Mouse (Mus musculus): ENCODE measurements at regions not wholly inside any gene's neighbourhood (a gene's known extent, or its start where the extent isn't known, plus 50 kb on each side); places are given as distances from the start of the nearest gene placed in this dataset.

DNA sequence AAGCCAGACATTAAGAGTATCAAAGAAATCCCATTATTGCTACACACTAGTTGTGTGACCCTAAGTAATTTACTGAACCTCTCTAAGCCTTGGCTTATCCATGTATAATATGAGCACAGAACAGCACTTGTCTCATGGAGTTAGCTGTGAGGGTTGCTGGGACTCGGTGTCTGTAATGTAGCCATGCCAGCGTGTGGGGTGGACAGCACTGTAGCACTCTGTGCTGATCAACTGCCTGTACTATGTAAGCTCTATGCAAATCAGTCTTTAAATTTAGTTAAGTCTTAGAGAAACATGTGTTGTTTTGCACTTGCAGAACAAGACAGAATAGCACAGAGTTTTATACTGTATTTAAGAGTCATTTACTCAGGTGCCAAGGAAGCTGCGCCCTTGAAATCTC lies 225.0 kb upstream of the N6amt1 start:
- H3K27me3 ChIP-seq (replicated peaks): no peaks in the 10 kb centered on the region
- no peak overlapping the region for H3K27ac ChIP-seq
- H3K4me1 ChIP-seq: no peaks in the 10 kb centered on the region
- H3K9me3 ChIP-seq (replicated peaks): 0 out of 2 replicates have a peak, but pooled peaks cover 9% of the 10 kb centered on the region
- no peak overlapping the region for H3K9ac ChIP-seq
- WGBS (ENCODE audit: insufficient replicate concordance): 81% methylated on average over 3 of the region's 3 CpGs
- no peak for ATAC-seq
- H3K36me3 ChIP-seq: no peaks in the 10 kb centered on the region
- no peak overlapping the region for H3K4me2 ChIP-seq
- no peak overlapping the region for H3K4me3 ChIP-seq

DNA sequence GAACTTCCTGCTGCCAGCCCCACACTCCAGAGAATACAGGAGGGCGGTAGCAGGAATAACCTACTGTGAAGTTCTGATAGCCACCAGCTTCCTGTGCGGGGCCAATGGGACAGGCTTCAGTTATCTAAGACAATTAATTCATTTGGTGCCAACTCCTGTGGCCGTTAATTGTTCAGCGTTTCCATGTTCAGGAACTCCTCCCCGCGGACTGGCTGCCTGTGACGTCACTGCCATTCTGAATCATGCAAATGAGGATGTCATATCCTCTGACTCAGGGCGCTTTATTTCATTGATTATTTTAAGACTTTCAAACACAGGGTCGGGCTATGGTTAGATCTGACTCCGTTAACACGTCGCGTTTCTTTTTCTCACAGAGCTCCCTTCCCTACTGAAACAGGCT lies 225.8 kb upstream of the N6amt1 start:
- H3K9ac ChIP-seq: no peak overlapping the region
- 63% methylated on average over 13 of the region's 13 CpGs for WGBS (ENCODE audit: insufficient replicate concordance)
- no peak overlapping the region for H3K4me3 ChIP-seq
- no peak for ATAC-seq
- 0 out of 2 replicates have a peak, but pooled peaks cover 9% of the 10 kb centered on the region for H3K9me3 ChIP-seq (replicated peaks)
- H3K27ac ChIP-seq: no peak overlapping the region
- H3K27me3 ChIP-seq (replicated peaks): no peaks in the 10 kb centered on the region
- H3K4me1 ChIP-seq: no peaks in the 10 kb centered on the region
- no peaks in the 10 kb centered on the region for H3K36me3 ChIP-seq
- peak overlapping the region; percentile 6; the same call in 1 of the 2 replicates for H3K4me2 ChIP-seq

DNA sequence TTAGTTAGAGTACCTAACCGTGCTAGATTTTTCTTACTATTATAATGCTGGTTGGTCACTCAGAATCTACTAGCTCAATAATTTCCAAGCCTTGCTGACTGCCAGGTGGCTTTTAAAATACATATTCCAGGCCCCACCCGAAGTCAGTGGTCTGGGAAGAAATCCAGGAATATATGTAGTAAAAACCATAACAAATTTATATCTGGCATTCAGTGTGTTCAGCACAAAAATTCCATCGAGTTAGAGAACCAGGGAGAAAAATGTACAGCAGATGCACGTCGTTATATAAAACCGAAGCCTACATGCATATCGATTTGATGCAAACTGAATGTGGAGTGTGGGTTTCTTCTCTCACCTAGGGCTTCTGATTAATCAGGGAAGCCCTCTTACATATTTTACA lies 229.5 kb upstream of the N6amt1 start:
- ATAC-seq: no peak
- H3K27me3 ChIP-seq (replicated peaks): no peaks in the 10 kb centered on the region
- H3K4me2 ChIP-seq: no peak overlapping the region
- 0 out of 2 replicates have a peak, but pooled peaks cover 9% of the 10 kb centered on the region for H3K9me3 ChIP-seq (replicated peaks)
- H3K9ac ChIP-seq: no peak overlapping the region
- 72% methylated on average over 7 of the region's 7 CpGs for WGBS (ENCODE audit: insufficient replicate concordance)
- no peaks in the 10 kb centered on the region for H3K36me3 ChIP-seq
- H3K27ac ChIP-seq: no peak overlapping the region
- no peaks in the 10 kb centered on the region for H3K4me1 ChIP-seq
- H3K4me3 ChIP-seq: no peak overlapping the region

DNA sequence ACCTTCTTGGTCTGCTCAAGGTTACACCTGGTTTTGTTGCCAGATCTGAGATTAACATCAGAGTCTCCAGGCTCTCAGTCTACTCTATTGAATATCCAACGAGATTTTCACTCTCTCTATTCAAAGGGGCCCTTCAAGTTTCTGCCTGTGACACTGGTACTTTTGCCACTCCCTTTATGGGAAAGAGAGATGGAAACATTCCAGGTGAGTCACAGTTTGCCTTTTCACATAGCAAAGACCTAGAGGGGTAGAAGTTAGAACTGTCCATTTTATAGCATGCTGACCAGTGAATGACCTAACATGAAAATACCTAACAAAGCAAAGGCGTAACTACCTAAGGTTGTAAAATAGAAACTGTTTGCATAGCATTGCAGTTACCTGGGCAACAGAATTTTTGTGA lies 250.4 kb upstream of the N6amt1 start:
- Histone ChIP-seq H3K4me2 (no peak overlapping the region), H3K4me3 (no peak overlapping the region), H3K4me1 (no peaks in the 10 kb centered on the region), H3K9me3 (replicated peaks) (0 out of 2 replicates have a peak, but pooled peaks cover under 1% of the 10 kb centered on the region), H3K36me3 (no peaks in the 10 kb centered on the region), H3K27me3 (replicated peaks) (no peaks in the 10 kb centered on the region), H3K9ac (no peak overlapping the region), H3K27ac (no peak overlapping the region)
- no peak for ATAC-seq
- 47% methylated on average over 2 of the region's 2 CpGs for WGBS (ENCODE audit: insufficient replicate concordance)

DNA sequence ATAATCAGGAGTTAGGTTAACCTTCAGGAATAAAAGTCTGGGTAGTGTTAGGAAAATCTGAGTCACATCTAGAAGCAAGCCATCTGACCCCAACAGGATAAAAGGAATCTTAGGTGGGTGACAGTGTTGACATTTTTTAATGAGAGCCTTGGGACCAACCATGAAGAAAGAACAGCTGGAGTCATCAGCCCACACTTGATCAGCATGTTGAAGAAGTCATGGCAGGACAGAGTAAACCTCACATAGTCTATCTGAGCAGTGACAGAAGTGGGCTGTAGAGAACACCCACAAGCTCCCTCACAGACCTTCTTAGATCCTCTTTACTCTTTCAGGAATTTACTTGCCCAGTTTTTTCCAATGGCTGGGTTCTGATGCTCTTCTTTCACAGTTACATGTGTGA lies 251.9 kb upstream of the N6amt1 start:
- no peak for ATAC-seq
- Histone ChIP-seq H3K9me3 (replicated peaks) (0 out of 2 replicates have a peak, but pooled peaks cover 3% of the 10 kb centered on the region), H3K4me1 (no peaks in the 10 kb centered on the region), H3K4me3 (no peak overlapping the region), H3K4me2 (no peak overlapping the region), H3K36me3 (no peaks in the 10 kb centered on the region), H3K9ac (no peak overlapping the region), H3K27ac (no peak overlapping the region), H3K27me3 (replicated peaks) (no peaks in the 10 kb centered on the region)

DNA sequence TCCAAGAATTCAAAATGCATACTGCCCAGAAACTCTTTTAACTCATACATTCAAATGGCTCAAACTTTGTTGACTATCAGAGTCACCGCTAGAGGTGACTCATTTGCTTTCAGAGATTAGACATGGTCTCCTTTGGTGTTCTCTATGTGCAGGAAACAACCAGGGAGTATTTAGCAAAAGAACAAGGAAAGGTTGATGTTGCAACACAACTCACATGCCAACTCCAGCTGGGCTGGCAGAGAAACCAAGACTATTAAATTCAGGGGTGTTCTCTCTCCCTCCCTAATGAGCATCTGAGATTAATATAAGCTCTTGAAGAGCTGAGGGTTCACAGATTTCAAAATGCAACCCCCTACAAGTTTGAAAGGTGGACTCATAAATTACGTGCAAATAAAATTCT lies 262.0 kb upstream of the N6amt1 start:
- H3K9me3 ChIP-seq (replicated peaks): no peaks in the 10 kb centered on the region
- no peak overlapping the region for H3K9ac ChIP-seq
- H3K4me3 ChIP-seq: no peak overlapping the region
- H3K27me3 ChIP-seq (replicated peaks): no peaks in the 10 kb centered on the region
- no peak overlapping the region for H3K4me2 ChIP-seq
- H3K4me1 ChIP-seq: no peaks in the 10 kb centered on the region
- no peak overlapping the region for H3K27ac ChIP-seq
- no peak for ATAC-seq
- no peaks in the 10 kb centered on the region for H3K36me3 ChIP-seq
- 67% methylated on average over 2 of the region's 2 CpGs for WGBS (ENCODE audit: insufficient replicate concordance)

DNA sequence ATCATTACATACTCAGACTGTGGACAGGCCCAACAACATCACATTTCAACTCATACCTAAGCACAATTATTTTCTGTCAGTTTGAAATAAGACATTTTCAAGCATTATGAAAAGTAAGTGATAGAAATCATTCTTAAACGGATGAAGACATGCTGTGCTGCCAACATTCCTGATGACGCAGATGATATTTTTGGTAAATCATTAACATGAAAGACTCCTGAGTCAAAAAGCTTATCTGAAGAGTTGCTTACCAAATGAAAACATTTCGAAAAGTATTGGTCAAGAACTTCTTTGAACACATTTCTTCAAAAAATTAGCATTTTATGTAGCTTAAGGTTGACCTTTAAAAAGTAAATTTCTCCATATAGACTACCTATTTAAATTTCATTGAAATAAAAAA lies 264.7 kb upstream of the N6amt1 start:
- H3K36me3 ChIP-seq: no peaks in the 10 kb centered on the region
- H3K4me2 ChIP-seq: no peak overlapping the region
- no peaks in the 10 kb centered on the region for H3K27me3 ChIP-seq (replicated peaks)
- no peak overlapping the region for H3K27ac ChIP-seq
- no peaks in the 10 kb centered on the region for H3K9me3 ChIP-seq (replicated peaks)
- H3K9ac ChIP-seq: no peak overlapping the region
- 60% methylated on average over 3 of the region's 3 CpGs for WGBS (ENCODE audit: insufficient replicate concordance)
- no peak for ATAC-seq
- H3K4me1 ChIP-seq: no peaks in the 10 kb centered on the region
- no peak overlapping the region for H3K4me3 ChIP-seq

DNA sequence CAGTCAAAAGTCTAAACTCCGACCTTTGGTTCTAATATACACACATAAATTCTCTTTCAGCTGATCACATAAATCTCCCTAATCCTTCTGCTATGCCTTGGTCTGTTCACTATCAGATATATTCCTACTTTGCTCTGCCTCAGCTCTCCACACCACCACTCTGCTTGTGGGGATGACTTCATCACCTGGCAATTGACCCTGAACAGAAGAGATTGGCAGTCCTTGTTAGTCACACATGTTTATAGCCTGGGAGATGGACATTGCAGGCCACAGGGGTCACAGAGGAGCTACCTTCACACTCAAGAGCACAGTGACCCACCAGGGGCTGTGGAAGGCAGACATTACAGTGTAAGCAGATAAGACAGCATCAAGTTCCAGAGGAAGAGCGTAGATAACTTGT lies 270.5 kb upstream of the N6amt1 start:
- no peaks in the 10 kb centered on the region for H3K4me1 ChIP-seq
- WGBS (ENCODE audit: insufficient replicate concordance): 51% methylated on average over 2 of the region's 2 CpGs
- ATAC-seq: no peak
- H3K9me3 ChIP-seq (replicated peaks): no peaks in the 10 kb centered on the region
- no peak overlapping the region for H3K4me3 ChIP-seq
- H3K27me3 ChIP-seq (replicated peaks): no peaks in the 10 kb centered on the region
- no peak overlapping the region for H3K4me2 ChIP-seq
- no peak overlapping the region for H3K27ac ChIP-seq
- H3K9ac ChIP-seq: no peak overlapping the region
- no peaks in the 10 kb centered on the region for H3K36me3 ChIP-seq

DNA sequence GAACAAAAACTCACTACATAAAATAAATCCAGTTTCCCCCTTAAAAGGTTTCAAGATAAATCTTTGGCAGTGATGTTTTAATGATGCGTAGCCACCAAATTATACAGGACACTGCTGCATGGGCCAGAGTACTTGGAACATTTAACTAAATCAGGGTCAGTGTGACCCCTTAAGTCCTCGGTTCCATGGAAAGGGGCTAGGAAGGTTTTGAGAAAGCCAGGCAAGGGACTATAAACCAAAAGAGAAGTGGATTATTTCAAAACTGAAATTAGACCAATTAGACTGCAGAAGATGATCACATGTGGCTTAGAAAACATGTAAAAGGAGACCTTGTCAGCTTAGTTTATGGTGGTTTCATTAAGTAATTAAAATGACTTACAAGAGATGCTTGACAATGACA lies 276.6 kb upstream of the N6amt1 start:
- H3K4me3 ChIP-seq: no peak overlapping the region
- no peaks in the 10 kb centered on the region for H3K36me3 ChIP-seq
- no peak for ATAC-seq
- H3K27ac ChIP-seq: no peak overlapping the region
- H3K27me3 ChIP-seq (replicated peaks): no peaks in the 10 kb centered on the region
- no peaks in the 10 kb centered on the region for H3K4me1 ChIP-seq
- no peak overlapping the region for H3K4me2 ChIP-seq
- H3K9me3 ChIP-seq (replicated peaks): no peaks in the 10 kb centered on the region
- 59% methylated on average over 2 of the region's 2 CpGs for WGBS (ENCODE audit: insufficient replicate concordance)
- no peak overlapping the region for H3K9ac ChIP-seq

DNA sequence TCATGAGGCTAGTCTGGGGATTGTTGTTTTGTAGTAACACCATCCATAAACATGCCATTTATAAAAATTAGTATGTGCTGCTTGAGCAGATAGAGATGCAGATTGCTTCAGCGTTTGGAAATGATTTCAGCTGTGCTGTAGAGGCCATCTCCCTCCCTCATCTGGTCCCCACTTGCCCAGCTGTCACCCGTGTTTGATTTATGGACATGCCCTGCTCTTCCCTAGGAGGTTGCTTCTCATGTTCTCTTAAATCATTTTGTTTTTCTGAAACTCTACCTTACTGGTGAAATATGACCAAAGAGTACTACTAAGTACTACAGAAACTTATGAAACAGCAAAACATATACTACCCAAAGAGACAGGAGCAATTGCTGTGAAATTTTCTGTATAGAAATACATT lies 284.7 kb upstream of the N6amt1 start:
- 46% methylated on average over 2 of the region's 2 CpGs for WGBS (ENCODE audit: insufficient replicate concordance)
- H3K4me1 ChIP-seq: no peaks in the 10 kb centered on the region
- no peaks in the 10 kb centered on the region for H3K9me3 ChIP-seq (replicated peaks)
- H3K9ac ChIP-seq: no peak overlapping the region
- H3K4me3 ChIP-seq: no peak overlapping the region
- H3K27me3 ChIP-seq (replicated peaks): no peaks in the 10 kb centered on the region
- no peak overlapping the region for H3K4me2 ChIP-seq
- no peak overlapping the region for H3K27ac ChIP-seq
- no peak for ATAC-seq
- H3K36me3 ChIP-seq: no peaks in the 10 kb centered on the region

DNA sequence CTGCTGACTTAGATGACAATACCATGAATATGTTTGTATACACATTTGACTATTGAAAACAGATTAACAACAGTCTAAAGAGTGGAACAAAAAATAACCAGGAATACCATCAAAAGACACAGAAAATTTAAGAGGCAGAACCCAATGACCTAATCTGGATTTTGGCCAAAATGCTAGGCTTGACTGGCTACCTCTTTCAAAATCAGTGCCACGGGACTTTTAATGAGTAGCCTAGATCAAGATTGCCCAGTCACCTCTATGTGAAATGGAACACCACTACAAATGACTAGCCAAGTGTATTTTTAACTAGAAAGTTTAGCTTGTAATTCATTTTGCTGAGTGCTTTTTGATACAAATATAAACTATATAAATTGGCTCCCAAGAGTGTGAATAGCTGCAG lies 286.0 kb upstream of the N6amt1 start:
- no peaks in the 10 kb centered on the region for H3K27me3 ChIP-seq (replicated peaks)
- H3K9ac ChIP-seq: no peak overlapping the region
- no peak overlapping the region for H3K27ac ChIP-seq
- H3K36me3 ChIP-seq: no peaks in the 10 kb centered on the region
- 47% methylated on average over 1 of the region's 1 CpGs for WGBS (ENCODE audit: insufficient replicate concordance)
- H3K4me3 ChIP-seq: no peak overlapping the region
- no peak overlapping the region for H3K4me2 ChIP-seq
- H3K9me3 ChIP-seq (replicated peaks): no peaks in the 10 kb centered on the region
- no peaks in the 10 kb centered on the region for H3K4me1 ChIP-seq
- ATAC-seq: no peak

DNA sequence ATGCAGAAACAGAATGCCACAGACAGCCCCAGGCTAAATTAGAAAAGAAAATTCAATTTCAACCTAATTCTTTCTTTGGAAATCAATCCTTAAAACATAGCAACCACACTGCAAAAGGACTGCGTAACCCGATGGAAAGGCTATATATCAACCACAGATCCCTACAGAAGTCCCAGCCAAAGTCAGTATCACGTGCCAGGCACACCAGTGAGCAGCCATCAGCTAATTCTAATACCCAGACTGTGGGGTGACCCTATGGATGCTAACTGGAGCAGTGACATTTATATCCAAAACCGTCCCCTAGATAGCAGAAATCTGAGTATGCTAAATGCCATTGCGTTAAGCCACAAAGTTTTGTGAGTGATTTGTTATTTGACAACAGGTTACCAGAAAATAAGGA lies 286.5 kb upstream of the N6amt1 start:
- Histone ChIP-seq H3K9ac (no peak overlapping the region), H3K9me3 (replicated peaks) (no peaks in the 10 kb centered on the region), H3K36me3 (no peaks in the 10 kb centered on the region), H3K27me3 (replicated peaks) (no peaks in the 10 kb centered on the region), H3K4me1 (no peaks in the 10 kb centered on the region), H3K27ac (no peak overlapping the region), H3K4me2 (no peak overlapping the region), H3K4me3 (no peak overlapping the region)
- 72% methylated on average over 5 of the region's 5 CpGs for WGBS (ENCODE audit: insufficient replicate concordance)
- ATAC-seq: no peak

DNA sequence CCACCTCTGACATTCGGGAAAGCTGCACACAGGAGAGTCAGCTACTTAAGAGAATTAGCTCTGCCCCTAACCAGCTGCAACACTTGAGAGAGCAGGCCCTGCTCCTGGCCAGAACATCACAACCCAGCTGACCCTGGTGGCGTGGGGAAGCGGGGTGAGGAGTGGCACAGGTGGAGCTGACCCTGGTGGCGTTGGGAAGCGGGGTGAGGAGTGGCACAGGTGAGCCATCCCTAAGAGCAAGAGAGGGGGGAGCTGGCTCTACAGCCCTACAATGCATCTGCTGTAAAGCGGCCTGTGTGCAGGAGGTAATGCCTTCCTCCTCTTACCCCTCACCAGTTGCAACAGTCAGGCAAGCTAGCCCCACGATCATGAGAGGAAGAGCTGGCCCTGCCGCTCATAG lies 293.5 kb upstream of the N6amt1 start:
- no peaks in the 10 kb centered on the region for H3K4me1 ChIP-seq
- no peaks in the 10 kb centered on the region for H3K36me3 ChIP-seq
- no peak overlapping the region for H3K9ac ChIP-seq
- H3K27me3 ChIP-seq (replicated peaks): no peaks in the 10 kb centered on the region
- 67% methylated on average over 8 of the region's 8 CpGs for WGBS (ENCODE audit: insufficient replicate concordance)
- H3K9me3 ChIP-seq (replicated peaks): 0 out of 2 replicates have a peak, but pooled peaks cover 6% of the 10 kb centered on the region
- H3K4me2 ChIP-seq: no peak overlapping the region
- no peak overlapping the region for H3K27ac ChIP-seq
- H3K4me3 ChIP-seq: no peak overlapping the region
- no peak for ATAC-seq

Data from liver, embryonic 12.5 days (tissue).